In the genomic region with DNA sequence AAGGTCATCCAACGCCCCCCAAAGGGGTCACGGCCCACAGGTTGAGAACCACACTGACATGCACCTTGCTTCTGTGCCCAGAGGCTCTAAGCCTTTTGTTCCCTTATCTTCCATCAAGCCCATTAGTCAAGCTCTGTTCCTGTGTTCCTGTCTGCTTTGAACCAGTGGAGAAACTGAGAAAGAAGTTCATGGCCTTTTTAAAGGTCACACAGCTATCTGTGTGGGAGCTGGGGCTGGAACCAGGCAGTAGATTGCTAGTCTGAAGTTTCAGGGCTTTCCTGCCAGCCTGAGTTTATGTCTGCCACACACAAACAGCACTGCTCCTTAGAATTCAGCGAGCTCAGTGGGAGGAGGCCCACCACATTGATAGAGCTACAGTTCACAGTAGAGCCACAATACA, we compare ENCODE assay signal across 21 mouse cellular contexts. TPM values are rescaled to one million over a fixed set of nuclear protein-coding genes. Genes with fewer than 3 reads are reported as not detected.
"Had no signal": no experiment of that assay in that cellular context is flagged by ENCODE, and none has a peak within 500 bp of the region (broad histone marks: within the 10 kb centered on the region; RNA-seq: fewer than 3 reads in every experiment).

No protein-coding gene starts in this region.

- H3K27me3 ChIP-seq: midbrain, embryonic 12.5 days; neural tube, embryonic 13.5 days; neural tube, embryonic 15.5 days had no signal

- H3K9me3 ChIP-seq: midbrain, embryonic 10.5 days; midbrain, embryonic 12.5 days; neural tube, embryonic 13.5 days; neural tube, embryonic 15.5 days had no signal

- DNase-seq: lung, embryonic 14.5 days; lung, postnatal 10 days; lung, postnatal 4 days; midbrain, embryonic 14.5 days; retina, postnatal 1 day; right cerebral cortex, adult 18-20 months; right cerebral cortex, postnatal 25 days; right cerebral cortex, postnatal 4 days; spleen, adult 18-20 months; thymus, adult 18-20 months; thymus, postnatal 14 days; thymus, postnatal 36 days had no signal

- H3K27ac ChIP-seq: midbrain, embryonic 10.5 days; midbrain, embryonic 12.5 days; neural tube, embryonic 13.5 days; neural tube, embryonic 15.5 days had no signal

- H3K4me2 ChIP-seq: lung, embryonic 14.5 days; midbrain, embryonic 12.5 days; neural tube, embryonic 13.5 days; neural tube, embryonic 15.5 days had no signal

- ATAC-seq: midbrain, embryonic 16.5 days had no signal

- H3K9ac ChIP-seq: lung, embryonic 14.5 days; midbrain, embryonic 12.5 days; neural tube, embryonic 13.5 days; neural tube, embryonic 15.5 days had no signal

- H3K4me1 ChIP-seq: midbrain, embryonic 12.5 days; neural tube, embryonic 13.5 days; neural tube, embryonic 15.5 days had no signal

- H3K4me3 ChIP-seq: midbrain, embryonic 10.5 days; midbrain, embryonic 12.5 days; myocyte; neural tube, embryonic 13.5 days; neural tube, embryonic 15.5 days had no signal

RNA-seq across cellular contexts. Expression of a gene that starts 38.6 kb away (rescaled TPM):
- total RNA-seq: megakaryocyte, adult 5-6 weeks had no signal
- polyA plus RNA-seq: lung, embryonic 14.5 days; lung, embryonic 16.5 days; midbrain, embryonic 10.5 days; midbrain, embryonic 12.5 days; midbrain, embryonic 14.5 days; midbrain, embryonic 16.5 days; neural tube, embryonic 11.5 days; neural tube, embryonic 13.5 days had no signal
